In the genomic region with DNA sequence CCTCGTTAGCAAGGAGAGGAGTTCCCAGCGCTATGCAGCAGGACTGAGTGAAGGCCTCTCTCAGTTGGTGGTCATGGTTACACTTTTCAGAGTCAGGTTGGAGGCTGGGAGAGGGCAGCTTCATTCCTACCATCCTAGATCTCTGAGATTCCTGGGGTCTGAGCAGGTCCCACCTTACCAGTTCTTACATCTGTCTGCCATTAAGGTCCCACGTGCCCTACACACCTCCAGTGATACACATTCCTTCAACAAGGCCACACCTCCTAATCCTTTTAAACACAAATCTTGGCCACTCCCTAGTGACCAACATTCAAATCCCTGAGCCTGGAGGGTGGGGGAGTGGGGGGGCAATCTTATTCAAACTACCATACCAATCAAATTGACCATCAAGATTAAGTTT, we compare ENCODE assay signal across 18 mouse cellular contexts. TPM values are rescaled to one million over a fixed set of nuclear protein-coding genes. Genes with fewer than 3 reads are reported as not detected.
DNase-seq lines count a peak whose midpoint lies in the region; ATAC-seq and TF ChIP-seq lines count a peak whose summit lies in the region.
"Had no signal": no experiment of that assay in that cellular context is flagged by ENCODE, and none has a peak within 500 bp of the region (broad histone marks: within the 10 kb centered on the region; RNA-seq: fewer than 3 reads in every experiment).

No protein-coding gene starts in this region.

- 0 out of 2 replicates have a peak overlapping the region, but pooled peaks have one; percentile 13 for H3K4me3 ChIP-seq in E14TG2a.4 (replicated peaks; ENCODE audit: low read length)
- H3K4me3 ChIP-seq in ES-Bruce4 (ENCODE audit: low read depth, low read length): no peak overlapping the region
- no peak overlapping the region for H3K4me3 ChIP-seq in bone marrow, adult 2 months (replicated peaks; ENCODE audit: control insufficient read depth, low read depth, low read length)
- no peak overlapping the region for H3K4me3 ChIP-seq in intestine, embryonic 16.5 days (ENCODE audit: low read length)
- H3K4me3 ChIP-seq: forebrain, embryonic 13.5 days; forebrain, embryonic 15.5 days had no signal

- no peaks in the 10 kb centered on the region for H3K36me3 ChIP-seq in E14TG2a.4 (ENCODE audit: insufficient read depth, low read length)
- no peaks in the 10 kb centered on the region for H3K36me3 ChIP-seq in ES-Bruce4 (ENCODE audit: control insufficient read depth, insufficient read depth, low read length, poor library complexity, severe bottlenecking)
- H3K36me3 ChIP-seq in intestine, embryonic 16.5 days (ENCODE audit: control insufficient read depth, insufficient read depth, low read length): no peaks in the 10 kb centered on the region
- H3K36me3 ChIP-seq: forebrain, embryonic 15.5 days; G1E had no signal

- TF ChIP-seq EP300 in ES-Bruce4 (IDR thresholded peaks at IDR 0.05; ENCODE audit: insufficient read depth, low read depth, low read length): no peak

- H3K4me2 ChIP-seq in intestine, embryonic 16.5 days (ENCODE audit: low read depth, low read length): no peak overlapping the region
- H3K4me2 ChIP-seq: forebrain, embryonic 13.5 days; forebrain, embryonic 15.5 days had no signal

- ATAC-seq in intestine, embryonic 16.5 days: no peak
- ATAC-seq: forebrain, embryonic 13.5 days; forebrain, embryonic 15.5 days had no signal

- no peak overlapping the region for H3K9ac ChIP-seq in ES-Bruce4 (ENCODE audit: low read depth, poor library complexity, severe bottlenecking)
- no peak overlapping the region for H3K9ac ChIP-seq in intestine, embryonic 16.5 days (ENCODE audit: low read depth, low read length)
- H3K9ac ChIP-seq: forebrain, embryonic 13.5 days; forebrain, embryonic 15.5 days; forebrain, postnatal 0 days had no signal

- H3K27me3 ChIP-seq in E14TG2a.4 (ENCODE audit: insufficient read depth, low read length) (peaks cover 7% of the 10 kb centered on the region; the same call in 1 of the 2 replicates), ES-Bruce4 (ENCODE audit: control insufficient read depth, insufficient read depth, low read length, poor library complexity, severe bottlenecking) (no peaks in the 10 kb centered on the region)
- H3K27me3 ChIP-seq in intestine, embryonic 16.5 days (replicated peaks; ENCODE audit: control insufficient read depth, insufficient read depth, low read length): no peaks in the 10 kb centered on the region
- H3K27me3 ChIP-seq: forebrain, embryonic 13.5 days; forebrain, embryonic 15.5 days had no signal

- DNase-seq in R1 (ENCODE audit: low read depth, low spot score): peak; percentile 89
- DNase-seq in gastrocnemius, postnatal 4 days (ENCODE audit: low spot score in 2 of 2): no peak
- no peak for DNase-seq in cerebellum, adult 9-10 months
- DNase-seq: adrenal gland, adult 2 months; adrenal gland, postnatal 10 days; adrenal gland, postnatal 25 days; cerebellum, adult 11-12 months; cerebellum, adult 2 months; cerebellum, adult 9-11 months; cerebellum, postnatal 14 days; forebrain, postnatal 0 days had no signal

- TF ChIP-seq POLR2A in ES-Bruce4 (IDR thresholded peaks at IDR 0.05; ENCODE audit: insufficient read depth, low read length): no peak
- no peak for TF ChIP-seq POLR2A in bone marrow, adult 2 months (IDR thresholded peaks at IDR 0.05; ENCODE audit: borderline replicate concordance, control insufficient read depth, low read depth, low read length)

- H3K27ac ChIP-seq in ES-Bruce4 (ENCODE audit: insufficient read depth, low read length): peak overlapping the region; percentile 27; the same call in 1 of the 2 replicates
- H3K27ac ChIP-seq in bone marrow, adult 2 months (ENCODE audit: control insufficient read depth, insufficient read depth, low read depth, low read length, poor library complexity): peak overlapping the region; percentile 25; the same call in 1 of the 2 replicates
- no peak overlapping the region for H3K27ac ChIP-seq in intestine, embryonic 16.5 days (ENCODE audit: low read length)
- H3K27ac ChIP-seq: forebrain, embryonic 13.5 days; forebrain, embryonic 15.5 days had no signal

- H3K4me1 ChIP-seq in E14TG2a.4 (replicated peaks; ENCODE audit: low read depth, low read length) (peaks cover 43% of the 10 kb centered on the region), ES-Bruce4 (ENCODE audit: control insufficient read depth, insufficient read depth, low read length) (peaks cover 3% of the 10 kb centered on the region)
- H3K4me1 ChIP-seq in bone marrow, adult 2 months (ENCODE audit: control insufficient read depth, insufficient read depth, low read length): peaks cover 9% of the 10 kb centered on the region
- H3K4me1 ChIP-seq in intestine, embryonic 16.5 days (ENCODE audit: control insufficient read depth, insufficient read depth, low read length): peaks cover 10% of the 10 kb centered on the region; the same call in 1 of the 2 replicates
- H3K4me1 ChIP-seq: forebrain, embryonic 15.5 days had no signal

- 80% methylated on average over 3 of the region's 3 CpGs for WGBS in bone marrow, adult 2 months
- 77% methylated on average over 3 of the region's 3 CpGs for WGBS in intestine, embryonic 16.5 days

- TF ChIP-seq CTCF in E14TG2a.4 (conservative IDR thresholded peaks at IDR 0.05; ENCODE audit: low read length) (no peak), ES-Bruce4 (IDR thresholded peaks at IDR 0.05; ENCODE audit: low read depth, low read length) (no peak)
- no peak for TF ChIP-seq CTCF in bone marrow, adult 2 months (IDR thresholded peaks at IDR 0.05; ENCODE audit: control insufficient read depth, insufficient read depth, low read length)

- H3K9me3 ChIP-seq in E14TG2a.4 (ENCODE audit: low read length) (no peaks in the 10 kb centered on the region), ES-Bruce4 (replicated peaks; ENCODE audit: control insufficient read depth, insufficient read depth, low read length, poor library complexity, severe bottlenecking) (no peaks in the 10 kb centered on the region)
- no peaks in the 10 kb centered on the region for H3K9me3 ChIP-seq in intestine, embryonic 16.5 days (ENCODE audit: control insufficient read depth, low read length)
- H3K9me3 ChIP-seq: forebrain, embryonic 13.5 days; forebrain, embryonic 15.5 days; G1E had no signal

RNA-seq across cellular contexts. Expression of a gene that starts 36.3 kb away (rescaled TPM):
- polyA plus RNA-seq in ES-Bruce4 (2011; ENCODE audit: insufficient read depth, insufficient read length, low read depth, missing spikeins): 40.9 and 45.3 TPM in 2 replicates
- polyA plus RNA-seq in bone marrow, adult 2 months (2011; ENCODE audit: insufficient read depth, insufficient read length, low replicate concordance, missing spikeins): 51.8 and 91.0 TPM in 2 replicates
- 10 to 100 TPM; 37.1 to 46.5 TPM for total RNA-seq in gastrocnemius, postnatal 4 days (2021)
- 75.5 and 83.8 TPM in 2 replicates for polyA plus RNA-seq in intestine, embryonic 16.5 days (2015; fragmentation: Nextera tagmentation; extraction: Ambion mirVana)
